Mouse (Mus musculus) bone marrow macrophage, adult 2 months (primary cell): ENCODE results near the gene Cd40. TPM values are rescaled to one million over a fixed set of nuclear protein-coding genes. Genes with fewer than 3 reads are reported as not detected.
A peak's percentile ranks its signal among the peaks of the same experiment; 100 is the strongest.

Source experiments
- H3K27ac ChIP-seq: 2 replicates; pipeline ENCODE4 v1.5.1; 2012; ENCODE audit warnings: low read depth, low read length; ENCODE audit not compliant: insufficient read depth
- H3K4me1 ChIP-seq: 2 replicates; pipeline ENCODE4 v1.6.1; 2012; ENCODE audit warnings: low read length; ENCODE audit not compliant: control insufficient read depth, insufficient read depth
- H3K4me3 ChIP-seq: 2 replicates; pipeline ENCODE4 v1.5.1; 2012; ENCODE audit warnings: mild to moderate bottlenecking, low read length, moderate library complexity; ENCODE audit not compliant: insufficient read depth
- CTCF ChIP-seq: IDR thresholded peaks from 2 replicates; pipeline ENCODE4 v1.5.1; 2012; ENCODE audit warnings: low read depth, mild to moderate bottlenecking, low read length, moderate library complexity
- POLR2A ChIP-seq: IDR thresholded peaks from 2 replicates; pipeline ENCODE4 v1.6.1; 2012; ENCODE audit warnings: mild to moderate bottlenecking, low read depth, low read length, borderline replicate concordance
- polyA plus RNA-seq: library from polyadenylated mRNA; stranded (reverse); fragments of >200 nt; gene quantifications from 2 replicates; pipeline ENCODE4 v1.2.4, GENCODE M21; 2012; ENCODE audit not compliant: missing spikeins, insufficient read depth, insufficient read length

Gene Cd40
- polyA plus RNA-seq, 1 experiment: 20.4 TPM

DNA sequence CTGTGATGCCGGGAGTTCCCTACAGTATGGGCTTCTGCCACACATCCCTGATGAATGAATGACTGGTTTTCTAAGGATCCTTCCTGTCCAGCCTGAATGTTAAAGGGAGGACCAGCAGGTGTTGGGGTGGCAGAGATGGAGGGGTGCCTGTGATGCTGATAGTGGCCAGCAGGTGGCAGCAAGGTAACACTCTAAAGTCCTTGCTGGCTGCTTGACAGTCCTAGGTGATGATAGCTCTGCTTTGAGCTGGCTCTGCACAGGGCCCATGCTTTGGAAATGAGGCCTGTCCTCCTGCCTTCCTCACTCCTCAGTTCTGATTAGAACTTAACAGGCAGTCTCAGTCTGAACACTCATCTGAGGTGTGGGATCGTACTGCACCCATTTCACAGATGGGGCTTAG, 19.5 kb downstream of the Cd40 start:
- Histone ChIP-seq H3K4me3 (no peak overlapping the region), H3K27ac (no peak overlapping the region)
- TF ChIP-seq POLR2A: no peak
- TF ChIP-seq CTCF: peak; percentile 73

DNA sequence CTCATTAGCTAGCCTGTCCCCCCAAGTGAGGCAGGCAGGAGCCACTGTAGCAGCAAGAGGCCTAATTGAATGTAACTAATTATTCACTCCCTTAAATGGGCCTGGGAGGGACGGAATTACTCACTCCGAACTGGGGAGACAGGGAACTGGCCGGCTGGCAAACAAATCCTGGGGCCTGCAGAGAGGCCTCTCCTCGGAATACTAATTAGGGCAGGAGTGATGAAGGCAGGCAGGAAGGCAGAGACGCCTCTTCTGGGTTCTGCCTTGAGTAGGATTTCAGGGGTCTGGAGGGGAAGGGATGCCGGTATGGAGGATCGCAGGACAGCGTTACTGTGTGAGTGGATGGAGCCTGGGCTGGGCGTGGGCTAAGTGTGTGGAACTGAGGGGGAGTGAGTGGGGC, 21.6 kb downstream of the Cd40 start:
- Histone ChIP-seq H3K4me1 (no peaks in the 10 kb centered on the region), H3K27ac (no peak overlapping the region), H3K4me3 (no peak overlapping the region)
- TF ChIP-seq CTCF (no peak), POLR2A (no peak)

More for the DNA sequence above, 19.5 kb downstream of the Cd40 start:
- peaks cover 2% of the 10 kb centered on the region; the same call in 1 of the 2 replicates for H3K4me1 ChIP-seq

DNA sequence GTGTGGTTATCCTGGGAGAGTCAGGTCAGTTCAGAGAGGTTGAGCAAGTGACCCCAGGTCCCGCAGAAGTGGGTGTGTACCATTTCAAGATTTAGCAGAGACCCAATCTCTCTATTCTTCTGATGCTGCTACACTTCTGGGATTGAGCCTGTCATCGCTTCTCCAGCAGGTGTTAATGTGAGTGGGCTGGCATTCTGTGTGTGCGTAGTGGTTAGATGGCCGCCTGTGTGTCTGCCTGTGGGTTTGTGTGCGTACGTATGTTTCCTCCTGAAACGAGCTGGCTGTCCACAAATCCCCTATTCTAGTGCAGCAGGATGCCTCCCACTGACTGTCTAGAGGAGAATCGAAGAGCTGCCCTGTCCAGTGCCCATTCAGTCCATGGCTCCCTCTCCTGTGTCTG, 22.6 kb downstream of the Cd40 start:
- Histone ChIP-seq H3K4me3 (no peak overlapping the region), H3K27ac (no peak overlapping the region), H3K4me1 (no peaks in the 10 kb centered on the region)
- TF ChIP-seq CTCF (no peak), POLR2A (no peak)

DNA sequence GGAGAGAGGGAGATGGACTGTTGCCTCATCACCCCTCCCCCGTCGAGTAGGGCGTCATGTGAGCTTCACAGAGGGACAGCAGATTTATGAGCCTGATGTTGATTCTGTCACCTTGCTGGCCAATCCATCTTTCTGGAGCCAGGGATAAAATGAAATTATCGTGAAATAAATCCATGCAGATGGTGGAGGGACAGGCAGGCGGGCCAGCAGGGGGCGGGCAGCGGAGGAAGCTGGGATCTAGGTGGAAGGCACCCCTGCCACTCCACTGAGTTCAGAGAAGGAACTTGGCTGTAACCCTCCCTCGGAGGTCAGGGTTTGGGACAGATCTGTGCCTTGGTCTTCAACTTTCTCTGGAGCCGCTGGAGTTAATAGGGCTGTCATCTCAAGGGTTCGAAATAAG, 23.2 kb downstream of the Cd40 start:
- TF ChIP-seq CTCF: no peak
- TF ChIP-seq POLR2A: no peak
- H3K4me3 ChIP-seq: no peak overlapping the region
- H3K4me1 ChIP-seq: no peaks in the 10 kb centered on the region
- H3K27ac ChIP-seq: no peak overlapping the region

DNA sequence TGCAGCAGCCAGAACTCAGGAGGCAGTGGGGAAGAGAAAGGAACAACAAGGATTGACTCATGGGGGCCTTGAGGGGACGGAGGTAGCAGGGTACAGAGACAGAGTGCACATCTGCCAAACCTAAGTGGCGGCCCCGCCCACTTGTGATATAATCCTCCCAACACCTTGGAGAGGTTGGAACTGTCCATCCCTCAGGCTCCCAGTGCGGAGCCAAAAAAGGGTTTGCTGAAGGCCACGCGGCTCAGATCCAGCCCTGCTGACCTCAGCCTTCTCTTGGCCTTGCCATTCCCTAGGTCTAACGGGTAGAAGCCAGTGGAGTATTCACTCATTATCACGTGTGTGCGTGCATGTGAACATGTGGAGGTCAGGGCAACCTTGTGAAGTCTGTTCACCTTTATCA, 25.2 kb downstream of the Cd40 start:
- Histone ChIP-seq H3K4me1 (no peaks in the 10 kb centered on the region), H3K27ac (no peak overlapping the region), H3K4me3 (no peak overlapping the region)
- TF ChIP-seq POLR2A (no peak), CTCF (no peak)

DNA sequence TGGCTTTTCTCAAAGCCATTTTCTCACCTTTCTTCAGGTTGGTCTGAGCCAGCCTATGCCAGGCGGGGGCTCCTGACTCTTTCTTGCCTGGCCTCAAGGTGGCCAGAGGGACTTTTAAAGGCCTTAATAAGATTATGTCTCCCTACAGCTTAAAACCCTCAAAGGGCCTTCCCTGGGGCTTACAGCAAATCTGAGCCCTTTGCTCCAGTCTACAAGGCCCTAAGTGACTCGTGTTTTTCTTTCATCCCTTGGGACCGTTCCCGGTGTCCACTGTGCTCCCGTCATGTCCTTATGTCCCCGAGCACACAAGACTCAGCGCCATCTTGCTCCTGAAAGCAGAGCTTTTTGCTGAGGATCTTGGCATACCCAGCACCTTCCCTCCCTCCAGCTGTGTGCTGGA, 25.8 kb downstream of the Cd40 start:
- no peak overlapping the region for H3K27ac ChIP-seq
- TF ChIP-seq POLR2A (no peak), CTCF (no peak)
- no peaks in the 10 kb centered on the region for H3K4me1 ChIP-seq
- H3K4me3 ChIP-seq: no peak overlapping the region

DNA sequence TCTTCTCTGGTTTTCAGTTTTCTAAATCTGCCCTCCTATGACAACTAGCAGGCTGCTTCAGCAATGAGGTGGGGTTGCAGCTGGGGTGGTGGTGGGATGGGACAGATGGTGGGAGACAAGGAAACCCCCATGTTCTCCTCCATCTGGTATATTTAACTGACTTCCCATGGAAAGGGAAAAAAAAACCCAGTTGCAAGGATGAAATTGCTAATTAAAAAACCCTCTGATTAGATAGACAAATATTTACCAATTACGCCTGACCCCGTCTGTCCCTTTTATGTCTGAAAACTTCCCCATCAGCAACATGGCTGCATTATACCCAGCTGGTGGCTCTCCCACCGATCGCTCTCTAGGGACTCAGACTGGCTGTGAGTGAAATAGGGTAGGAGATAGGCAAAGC, 31.2 kb downstream of the Cd40 start:
- H3K27ac ChIP-seq: no peak overlapping the region
- no peak overlapping the region for H3K4me3 ChIP-seq
- TF ChIP-seq POLR2A (no peak), CTCF (no peak)
- H3K4me1 ChIP-seq: no peaks in the 10 kb centered on the region

DNA sequence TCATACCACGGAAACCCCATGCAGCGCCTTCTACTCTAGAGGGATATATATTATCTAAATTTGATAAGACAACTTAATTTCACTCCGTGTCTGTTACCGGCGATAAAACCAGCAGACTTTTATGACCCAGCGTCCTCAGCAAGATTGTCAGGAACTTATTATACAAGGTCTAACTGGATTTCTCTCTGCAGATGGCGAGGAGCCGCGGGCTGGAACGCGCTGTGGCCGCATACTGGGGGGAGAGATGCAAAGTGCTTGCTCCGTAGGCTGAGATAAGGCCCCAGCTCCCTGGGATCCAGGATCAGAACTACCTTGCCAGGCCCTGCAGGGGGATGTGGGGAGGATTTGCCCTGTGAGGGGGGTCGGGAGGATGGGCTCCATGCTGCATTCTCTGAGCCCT, 34.0 kb downstream of the Cd40 start:
- H3K4me1 ChIP-seq: no peaks in the 10 kb centered on the region
- H3K4me3 ChIP-seq: no peak overlapping the region
- no peak overlapping the region for H3K27ac ChIP-seq
- TF ChIP-seq POLR2A: no peak
- no peak for TF ChIP-seq CTCF

DNA sequence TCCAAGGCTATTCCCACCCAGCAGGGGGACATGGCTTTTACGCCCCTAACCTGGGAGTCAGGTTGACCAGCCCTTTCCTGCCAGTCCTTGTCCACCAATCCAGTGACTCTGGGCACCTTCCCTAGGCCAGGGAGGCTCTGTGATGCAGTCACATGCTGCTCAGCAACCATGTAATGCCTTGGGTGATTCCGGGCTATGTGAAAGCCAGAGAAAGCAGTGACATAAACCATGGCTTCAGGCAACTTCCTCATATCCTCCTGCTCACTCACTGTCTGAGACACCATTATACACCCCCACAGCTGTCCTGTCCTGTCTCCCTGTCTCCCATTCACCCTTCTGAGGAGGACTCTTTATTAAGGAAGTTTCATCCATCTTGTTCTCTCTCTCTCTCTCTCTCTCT, 35.2 kb downstream of the Cd40 start, which contains the start of gene 1700025C18Rik:
TSS of gene 1700025C18Rik (minus strand) at position 101 of the 400 bp plus-strand sequence.
- TF ChIP-seq POLR2A (no peak), CTCF (no peak)
- H3K4me1 ChIP-seq: no peaks in the 10 kb centered on the region
- H3K4me3 ChIP-seq: no peak within 1 kb of the TSS
- H3K27ac ChIP-seq: no peak within 1 kb of the TSS

DNA sequence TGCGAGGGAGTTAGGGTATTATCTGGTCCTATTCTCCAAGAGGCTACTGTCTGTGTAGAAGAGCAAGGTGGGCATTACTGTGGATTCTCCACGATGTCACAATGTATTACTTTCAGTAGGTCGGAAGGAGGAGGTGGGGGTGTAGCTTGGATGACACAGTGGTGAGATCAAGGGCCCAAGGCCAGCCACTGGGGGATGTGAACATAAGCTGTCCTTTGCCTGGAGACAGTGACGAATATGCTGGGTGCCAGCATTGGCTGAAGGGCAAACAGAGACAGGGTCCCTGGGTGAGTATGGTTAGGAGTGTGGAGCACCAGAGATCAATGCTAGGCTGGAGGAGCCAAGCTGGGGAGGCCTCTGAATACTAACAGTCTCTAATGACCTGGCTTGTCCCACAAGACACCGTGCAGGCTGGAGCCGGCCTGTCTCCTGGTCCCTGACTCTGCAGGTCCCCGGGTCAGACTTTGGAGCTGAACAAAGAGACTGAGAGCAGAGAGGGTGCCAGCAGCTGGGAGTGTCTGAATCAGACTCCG, 36.1 kb downstream of the Cd40 start:
- no peak overlapping the region for H3K27ac ChIP-seq
- H3K4me1 ChIP-seq: no peaks in the 10 kb centered on the region
- no peak overlapping the region for H3K4me3 ChIP-seq
- TF ChIP-seq CTCF: no peak
- no peak for TF ChIP-seq POLR2A

DNA sequence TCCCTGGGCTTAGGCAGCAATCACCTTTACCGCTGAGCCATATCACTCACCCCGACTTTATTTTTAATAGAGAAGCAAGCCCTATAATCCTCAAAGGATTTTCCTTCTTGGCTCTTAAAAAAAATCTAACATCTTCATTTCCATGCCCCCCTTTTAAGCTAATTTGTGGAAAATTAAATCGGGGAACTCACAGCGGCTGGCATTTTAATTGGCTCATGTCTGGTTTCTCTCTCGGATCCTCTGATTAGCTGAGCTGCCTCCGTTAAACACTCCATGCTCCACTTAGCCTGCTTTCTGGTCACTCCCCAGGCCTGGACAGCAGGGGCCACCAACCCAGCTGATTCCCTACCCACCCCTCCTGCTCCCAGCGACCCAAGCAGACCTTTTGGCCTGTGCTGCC, 37.0 kb downstream of the Cd40 start:
- TF ChIP-seq POLR2A (no peak), CTCF (no peak)
- H3K4me1 ChIP-seq: no peaks in the 10 kb centered on the region
- H3K27ac ChIP-seq: no peak overlapping the region
- no peak overlapping the region for H3K4me3 ChIP-seq
